Comparison of ENCODE assay signal across 22 mouse cellular contexts in the genomic region with DNA sequence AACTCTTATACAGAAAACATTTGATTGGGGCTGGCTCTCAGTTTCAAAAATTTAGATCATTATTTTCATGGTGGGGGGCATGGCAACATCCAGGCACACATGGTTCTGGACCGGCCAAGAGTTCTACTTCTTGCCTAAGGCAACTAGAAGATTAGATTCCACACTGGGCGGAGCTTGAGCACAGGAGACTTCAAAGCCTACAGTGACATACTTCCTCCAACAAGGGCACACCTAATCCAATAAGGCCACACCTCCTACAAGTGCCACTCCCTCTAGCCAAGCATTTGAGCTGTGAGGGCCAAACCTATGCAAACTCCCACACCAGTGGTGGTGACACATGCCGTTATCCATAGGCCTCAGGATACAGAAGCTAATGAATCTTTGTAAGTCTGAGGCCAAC. TPM values are rescaled to one million over a fixed set of nuclear protein-coding genes. Genes with fewer than 3 reads are reported as not detected.
DNase-seq lines count a peak whose midpoint lies in the region; ATAC-seq and TF ChIP-seq lines count a peak whose summit lies in the region.
"Had no signal": no experiment of that assay in that cellular context is flagged by ENCODE, and none has a peak within 500 bp of the region (broad histone marks: within the 10 kb centered on the region; RNA-seq: fewer than 3 reads in every experiment).

No protein-coding gene starts in this region.

- H3K27ac ChIP-seq in CH12.LX (ENCODE audit: insufficient read depth, low read depth) = no peak overlapping the region
- H3K27ac ChIP-seq in intestine, embryonic 16.5 days (ENCODE audit: low read length) = no peak overlapping the region
- no peak overlapping the region for H3K27ac ChIP-seq in heart, embryonic 11.5 days (ENCODE audit: low read depth, low read length)
- H3K27ac ChIP-seq in midbrain, postnatal 0 days (ENCODE audit: low read depth, low read length) = no peak overlapping the region
- H3K27ac ChIP-seq in thymus, adult 2 months (ENCODE audit: control insufficient read depth, insufficient read depth, low read length) = no peak overlapping the region
- H3K27ac ChIP-seq: forebrain, embryonic 12.5 days; gastrocnemius, adult 2 months; hindbrain, embryonic 10.5 days; limb, embryonic 10.5 days; lung, embryonic 15.5 days; midbrain, embryonic 10.5 days had no signal

- H3K4me1 ChIP-seq in CH12.LX (ENCODE audit: control insufficient read depth in 1 of 2, insufficient read depth in 2 of 2) = peaks cover 3 to 12% of the 10 kb centered on the region in 2 experiments; a peak in 3 of 4 replicates
- H3K4me1 ChIP-seq in intestine, embryonic 16.5 days (ENCODE audit: control insufficient read depth, insufficient read depth, low read length) = no peaks in the 10 kb centered on the region
- no peaks in the 10 kb centered on the region for H3K4me1 ChIP-seq in heart, embryonic 11.5 days (ENCODE audit: control insufficient read depth, insufficient read depth, low read length)
- H3K4me1 ChIP-seq in midbrain, postnatal 0 days (ENCODE audit: insufficient read depth, low read length) = no peaks in the 10 kb centered on the region
- H3K4me1 ChIP-seq in thymus, adult 2 months (replicated peaks; ENCODE audit: control insufficient read depth, insufficient read depth, low read length) = no peaks in the 10 kb centered on the region; the same call in 1 of the 2 replicates
- H3K4me1 ChIP-seq: lung, embryonic 15.5 days had no signal

- peak; percentile 33; the same call in 1 of the 2 replicates for TF ChIP-seq POLR2A in CH12.LX (IDR thresholded peaks at IDR 0.05; ENCODE audit: low read depth, low read length)
- TF ChIP-seq POLR2A in thymus, adult 2 months (IDR thresholded peaks at IDR 0.05; ENCODE audit: control insufficient read depth, extremely low read depth, insufficient read depth, low read length, poor library complexity) = no peak

- H3K27me3 ChIP-seq in CH12.LX (replicated peaks) = peaks cover 4% of the 10 kb centered on the region
- H3K27me3 ChIP-seq in intestine, embryonic 16.5 days (replicated peaks; ENCODE audit: control insufficient read depth, insufficient read depth, low read length) = no peaks in the 10 kb centered on the region
- no peaks in the 10 kb centered on the region for H3K27me3 ChIP-seq in heart, embryonic 11.5 days (ENCODE audit: control insufficient read depth, insufficient read depth, low read length)
- no peaks in the 10 kb centered on the region for H3K27me3 ChIP-seq in midbrain, postnatal 0 days (ENCODE audit: insufficient read depth, low read length)
- no peaks in the 10 kb centered on the region for H3K27me3 ChIP-seq in thymus, adult 2 months (ENCODE audit: control insufficient read depth, insufficient read depth, low read length)
- H3K27me3 ChIP-seq: forebrain, embryonic 12.5 days; lung, embryonic 15.5 days had no signal

- no peaks in the 10 kb centered on the region for H3K36me3 ChIP-seq in CH12.LX (replicated peaks in 1 of 2; ENCODE audit: control insufficient read depth in 1 of 2, insufficient read depth in 1 of 2, low read length in 1 of 2)
- no peaks in the 10 kb centered on the region for H3K36me3 ChIP-seq in intestine, embryonic 16.5 days (ENCODE audit: control insufficient read depth, insufficient read depth, low read length)
- H3K36me3 ChIP-seq in heart, embryonic 11.5 days (ENCODE audit: control insufficient read depth, insufficient read depth, low read length) = no peaks in the 10 kb centered on the region
- no peaks in the 10 kb centered on the region for H3K36me3 ChIP-seq in midbrain, postnatal 0 days (ENCODE audit: insufficient read depth, low read length)
- no peaks in the 10 kb centered on the region for H3K36me3 ChIP-seq in thymus, adult 2 months (ENCODE audit: control insufficient read depth, insufficient read depth, low read length)
- H3K36me3 ChIP-seq: forebrain, embryonic 12.5 days; hindbrain, embryonic 10.5 days; limb, embryonic 10.5 days; lung, embryonic 15.5 days; midbrain, embryonic 10.5 days had no signal

- DNase-seq in CH12.LX (ENCODE audit: extremely low read depth) (peak; percentile 55), MEL-GATA-1-ER (ENCODE audit: extremely low read depth, low read depth) (peak; percentile 57)
- DNase-seq in midbrain, postnatal 0 days (ENCODE audit: low spot score) = no peak
- DNase-seq in thymus, adult 2 months = no peak
- DNase-seq: adrenal gland, adult 2 months; B cell, adult 2 months; cerebellum, adult 11 months; cerebellum, adult 9-11 months; gastrocnemius, adult 2 months; kidney, adult 11 months; lung, postnatal 4 days; thymus, postnatal 25 days had no signal

- dilution Hi-C loops in CH12.LX (cut with MboI; ENCODE audit: extremely low pct_ligation_motif_present, extremely low pct_unique_long_range_greater_than_20kb, low sequenced_read_pairs) = no loop called here

- WGBS in intestine, embryonic 16.5 days = 74% methylated on average over 3 of the region's 3 CpGs
- WGBS in heart, embryonic 11.5 days (ENCODE audit: insufficient replicate concordance) = 58% methylated on average over 3 of the region's 3 CpGs
- WGBS in midbrain, postnatal 0 days = 78% methylated on average over 3 of the region's 3 CpGs
- 86% methylated on average over 3 of the region's 3 CpGs for WGBS in thymus, adult 2 months

- H3K4me3 ChIP-seq in CH12.LX (replicated peaks in 1 of 3; ENCODE audit: low read depth in 2 of 3, low read length in 2 of 3, poor library complexity in 1 of 3) = no peak overlapping the region
- H3K4me3 ChIP-seq in intestine, embryonic 16.5 days (ENCODE audit: low read length) = no peak overlapping the region
- no peak overlapping the region for H3K4me3 ChIP-seq in heart, embryonic 11.5 days (ENCODE audit: low read depth, low read length)
- no peak overlapping the region for H3K4me3 ChIP-seq in midbrain, postnatal 0 days (ENCODE audit: low read depth, low read length)
- H3K4me3 ChIP-seq in thymus, adult 2 months (ENCODE audit: control insufficient read depth, insufficient read depth, low read length) = no peak overlapping the region
- H3K4me3 ChIP-seq: forebrain, embryonic 12.5 days; gastrocnemius, adult 2 months; hindbrain, embryonic 10.5 days; limb, embryonic 10.5 days; lung, embryonic 15.5 days; midbrain, embryonic 10.5 days had no signal

- in situ Hi-C loops in CH12.LX (cut with MboI; ENCODE audit: low pct_ligation_motif_present, low pct_unique_long_range_greater_than_20kb, low sequenced_read_pairs) = loop anchor here (10.0 kb wide), 1 partner anchor 169 kb away; a partner anchor contains a TSS

- H3K9me3 ChIP-seq in CH12.LX (replicated peaks; ENCODE audit: low read length) = no peaks in the 10 kb centered on the region
- H3K9me3 ChIP-seq in intestine, embryonic 16.5 days (ENCODE audit: control insufficient read depth, low read length) = no peaks in the 10 kb centered on the region
- H3K9me3 ChIP-seq in heart, embryonic 11.5 days (replicated peaks; ENCODE audit: control insufficient read depth, low read length) = no peaks in the 10 kb centered on the region
- no peaks in the 10 kb centered on the region for H3K9me3 ChIP-seq in midbrain, postnatal 0 days (ENCODE audit: low read length)
- H3K9me3 ChIP-seq: forebrain, embryonic 12.5 days; hindbrain, embryonic 10.5 days; limb, embryonic 10.5 days; lung, embryonic 15.5 days; midbrain, embryonic 10.5 days had no signal

- no peak overlapping the region for H3K9ac ChIP-seq in CH12.LX (ENCODE audit: insufficient read depth, low read depth)
- no peak overlapping the region for H3K9ac ChIP-seq in intestine, embryonic 16.5 days (ENCODE audit: low read depth, low read length)
- H3K9ac ChIP-seq in heart, embryonic 11.5 days (ENCODE audit: low read depth, low read length) = no peak overlapping the region
- no peak overlapping the region for H3K9ac ChIP-seq in midbrain, postnatal 0 days (replicated peaks; ENCODE audit: low read length, poor library complexity, severe bottlenecking)
- H3K9ac ChIP-seq: forebrain, embryonic 12.5 days; lung, embryonic 15.5 days had no signal

- H3K4me2 ChIP-seq in CH12.LX (ENCODE audit: insufficient read depth, low read depth, poor library complexity, severe bottlenecking) = no peak overlapping the region
- no peak overlapping the region for H3K4me2 ChIP-seq in intestine, embryonic 16.5 days (ENCODE audit: low read depth, low read length)
- H3K4me2 ChIP-seq in heart, embryonic 11.5 days = no peak overlapping the region
- H3K4me2 ChIP-seq in midbrain, postnatal 0 days (ENCODE audit: low read depth, low read length, poor library complexity, severe bottlenecking) = no peak overlapping the region
- H3K4me2 ChIP-seq: forebrain, embryonic 12.5 days; lung, embryonic 15.5 days had no signal

- TF ChIP-seq CTCF in CH12.LX (conservative IDR thresholded peaks at IDR 0.05 in 1 of 2, IDR thresholded peaks at IDR 0.05 in 1 of 2; ENCODE audit: low read depth in 2 of 2, low read length in 2 of 2) = no peak
- TF ChIP-seq CTCF in midbrain, postnatal 0 days (IDR thresholded peaks at IDR 0.05) = no peak
- no peak for TF ChIP-seq CTCF in thymus, adult 2 months (IDR thresholded peaks at IDR 0.05; ENCODE audit: borderline replicate concordance, control insufficient read depth, extremely low read depth, insufficient read depth, low read length, poor library complexity)

- no peaks in the 10 kb centered on the region for H3K79me2 ChIP-seq in CH12.LX (replicated peaks; ENCODE audit: control insufficient read depth, extremely low read depth, insufficient read depth, poor library complexity, severe bottlenecking)

- no peak for TF ChIP-seq RAD21 in CH12.LX (IDR thresholded peaks at IDR 0.05; ENCODE audit: low read depth, low read length)

- no peak for TF ChIP-seq EP300 in CH12.LX (IDR thresholded peaks at IDR 0.05; ENCODE audit: low read length)

- ATAC-seq in intestine, embryonic 16.5 days = 0 out of 2 replicates have a peak, but pooled peaks have one; percentile 20
- peak; percentile 61 for ATAC-seq in megakaryocyte-erythroid progenitor cell, adult 5-6 weeks (replicated peaks; ENCODE audit: low FRiP score, low TSS enrichment, poor library complexity, severe bottlenecking)
- ATAC-seq in heart, embryonic 11.5 days (replicated peaks; ENCODE audit: insufficient number of reproducible peaks, low FRiP score, low TSS enrichment) = no peak
- no peak for ATAC-seq in midbrain, postnatal 0 days (ENCODE audit: low FRiP score)
- ATAC-seq: hindbrain, embryonic 16.5 days; midbrain, embryonic 16.5 days had no signal

RNA-seq across cellular contexts. Expression of a gene that starts 5.0 kb away (rescaled TPM):
- total RNA-seq in CH12.LX (2012; rRNA removed) = 40.6 and 45.5 TPM in 2 replicates
- 63.1 and 65.7 TPM in 2 replicates for total RNA-seq in CH12.LX (2014; rRNA removed)
- polyA plus RNA-seq in CH12.LX (2012; ENCODE audit: insufficient read length, low read depth) = 61.2 and 69.3 TPM in 2 replicates
- polyA plus RNA-seq in intestine, embryonic 16.5 days (2015; fragmentation: Nextera tagmentation; extraction: Ambion mirVana) = 48.4 and 51.9 TPM in 2 replicates
- 66.8 and 78.6 TPM in 2 replicates for total RNA-seq in megakaryocyte-erythroid progenitor cell, adult 5-6 weeks (2014; fragmentation: Nextera tagmentation)
- total RNA-seq in megakaryocyte-erythroid progenitor cell, adult 5-6 weeks (2017) = 45.4 and 49.0 TPM in 2 replicates
- polyA plus RNA-seq in heart, embryonic 11.5 days (2014; fragmentation: Nextera tagmentation; extraction: Ambion mirVana) = 62.1 and 68.6 TPM in 2 replicates
- total RNA-seq in midbrain, postnatal 0 days (2014; rRNA removed) = 58.3 and 62.5 TPM in 2 replicates
- polyA plus RNA-seq in midbrain, postnatal 0 days (2015; fragmentation: Nextera tagmentation; extraction: Ambion mirVana) = 45.6 and 46.1 TPM in 2 replicates
- polyA plus RNA-seq in thymus, adult 2 months (2012; rRNA removed) = 55.9 and 71.6 TPM in 2 replicates

RNA-seq across cellular contexts. Expression of a gene that starts 21.1 kb away (rescaled TPM):
- total RNA-seq in CH12.LX (2012; rRNA removed) = 12.0 and 13.3 TPM in 2 replicates
- 9.2 and 10.3 TPM in 2 replicates for total RNA-seq in CH12.LX (2014; rRNA removed)
- polyA plus RNA-seq in CH12.LX (2012; ENCODE audit: insufficient read length, low read depth) = 22.8 and 28.2 TPM in 2 replicates
- polyA plus RNA-seq in intestine, embryonic 16.5 days (2015; fragmentation: Nextera tagmentation; extraction: Ambion mirVana) = 6.5 and 9.0 TPM in 2 replicates
- total RNA-seq in megakaryocyte-erythroid progenitor cell, adult 5-6 weeks (2014; fragmentation: Nextera tagmentation) = 5.0 and 5.4 TPM in 2 replicates
- total RNA-seq in megakaryocyte-erythroid progenitor cell, adult 5-6 weeks (2017) = 4.0 and 19.5 TPM in 2 replicates
- polyA plus RNA-seq in heart, embryonic 11.5 days (2014; fragmentation: Nextera tagmentation; extraction: Ambion mirVana) = 8.4 and 9.5 TPM in 2 replicates
- total RNA-seq in midbrain, postnatal 0 days (2014; rRNA removed) = 40.7 and 53.1 TPM in 2 replicates
- polyA plus RNA-seq in midbrain, postnatal 0 days (2015; fragmentation: Nextera tagmentation; extraction: Ambion mirVana) = 8.9 and 9.7 TPM in 2 replicates
- polyA plus RNA-seq in thymus, adult 2 months (2012; rRNA removed) = 31.2 and 42.8 TPM in 2 replicates

RNA-seq across cellular contexts. Expression of a gene that starts 28.6 kb away (rescaled TPM):
- total RNA-seq in CH12.LX (2012; rRNA removed) (797 and 822 TPM in 2 replicates), CH12.LX (2014; rRNA removed) (275 and 326 TPM in 2 replicates)
- 617 and 896 TPM in 2 replicates for polyA plus RNA-seq in CH12.LX (2012; ENCODE audit: insufficient read length, low read depth)
- 1,467 and 1,508 TPM in 2 replicates for polyA plus RNA-seq in intestine, embryonic 16.5 days (2015; fragmentation: Nextera tagmentation; extraction: Ambion mirVana)
- total RNA-seq in megakaryocyte-erythroid progenitor cell, adult 5-6 weeks (2014; fragmentation: Nextera tagmentation) = 777 and 822 TPM in 2 replicates
- 576 and 680 TPM in 2 replicates for total RNA-seq in megakaryocyte-erythroid progenitor cell, adult 5-6 weeks (2017)
- polyA plus RNA-seq in heart, embryonic 11.5 days (2014; fragmentation: Nextera tagmentation; extraction: Ambion mirVana) = 1,752 and 1,771 TPM in 2 replicates
- total RNA-seq in midbrain, postnatal 0 days (2014; rRNA removed) = 1,114 and 1,471 TPM in 2 replicates
- polyA plus RNA-seq in midbrain, postnatal 0 days (2015; fragmentation: Nextera tagmentation; extraction: Ambion mirVana) = 1,645 and 1,756 TPM in 2 replicates
- 1,690 and 1,818 TPM in 2 replicates for polyA plus RNA-seq in thymus, adult 2 months (2012; rRNA removed)

RNA-seq across cellular contexts. Expression of a gene that starts 39.9 kb away (rescaled TPM):
- total RNA-seq in CH12.LX (2012; rRNA removed) (102 and 114 TPM in 2 replicates), CH12.LX (2014; rRNA removed) (115 and 119 TPM in 2 replicates)
- 126 and 139 TPM in 2 replicates for polyA plus RNA-seq in CH12.LX (2012; ENCODE audit: insufficient read length, low read depth)
- 162 and 166 TPM in 2 replicates for polyA plus RNA-seq in intestine, embryonic 16.5 days (2015; fragmentation: Nextera tagmentation; extraction: Ambion mirVana)
- 51.9 and 60.3 TPM in 2 replicates for total RNA-seq in megakaryocyte-erythroid progenitor cell, adult 5-6 weeks (2014; fragmentation: Nextera tagmentation)
- total RNA-seq in megakaryocyte-erythroid progenitor cell, adult 5-6 weeks (2017) = 59.8 and 81.4 TPM in 2 replicates
- polyA plus RNA-seq in heart, embryonic 11.5 days (2014; fragmentation: Nextera tagmentation; extraction: Ambion mirVana) = 172 and 186 TPM in 2 replicates
- 236 and 242 TPM in 2 replicates for total RNA-seq in midbrain, postnatal 0 days (2014; rRNA removed)
- polyA plus RNA-seq in midbrain, postnatal 0 days (2015; fragmentation: Nextera tagmentation; extraction: Ambion mirVana) = 257 and 277 TPM in 2 replicates
- polyA plus RNA-seq in thymus, adult 2 months (2012; rRNA removed) = 176 and 191 TPM in 2 replicates

Comparison
In these comparisons a context has a peak if more than half of its experiments do, and no peak if none do; other contexts are left out.
1. DNase-seq: peak in CH12.LX (single experiment) and MEL-GATA-1-ER (single experiment); none in midbrain, postnatal 0 days (single experiment) and thymus, adult 2 months (single experiment).
2. ATAC-seq: peak in intestine, embryonic 16.5 days (single experiment) and megakaryocyte-erythroid progenitor cell, adult 5-6 weeks (single experiment); none in heart, embryonic 11.5 days (single experiment) and midbrain, postnatal 0 days (single experiment).